Mouse (Mus musculus) midbrain, postnatal 0 days (tissue): Measurements from ENCODE around the gene Prss28. TPM values are rescaled to one million over a fixed set of nuclear protein-coding genes. Genes with fewer than 3 reads are reported as not detected.

ENCODE experiments used
- ATAC-seq: fragments of 200-750 bp; cut with Nextera tagmentation; 2 replicates; pipeline ENCODE4 v1.8.0; 2017; ENCODE audit warnings: moderate number of reproducible peaks, mild to moderate bottlenecking, moderate TSS enrichment, moderate library complexity; ENCODE audit not compliant: low FRiP score
- DNase-seq: peaks from one replicate; pipeline ENCODE4 v3.0.0-alpha.2; 2015; ENCODE audit warnings: low spot score
- H3K27ac ChIP-seq: fragments of 300-500 bp; sonication (generic); 2 replicates; pipeline ENCODE4 v1.5.1; 2014; ENCODE audit warnings: low read depth, mild to moderate bottlenecking, low read length, mixed read lengths
- H3K27me3 ChIP-seq: fragments of 300-500 bp; sonication (generic); 2 replicates; pipeline ENCODE4 v1.6.1; 2014; ENCODE audit warnings: low read length, control low read depth, mixed read lengths; ENCODE audit not compliant: insufficient read depth
- H3K36me3 ChIP-seq: fragments of 300-500 bp; sonication (generic); 2 replicates; pipeline ENCODE4 v1.6.1; 2014; ENCODE audit warnings: low read length, control low read depth, mixed read lengths; ENCODE audit not compliant: insufficient read depth
- H3K4me1 ChIP-seq: fragments of 300-500 bp; sonication (generic); 2 replicates; pipeline ENCODE4 v1.6.1; 2014; ENCODE audit warnings: mild to moderate bottlenecking, control low read depth, antibody characterized with exemption, low read length, mixed read lengths; ENCODE audit not compliant: insufficient read depth
- H3K4me2 ChIP-seq: fragments of 300-500 bp; sonication (generic); 2 replicates; pipeline ENCODE4 v1.6.1; 2014; ENCODE audit warnings: low read depth, mild to moderate bottlenecking, low read length, mixed read lengths; ENCODE audit not compliant: poor library complexity, severe bottlenecking
- H3K4me3 ChIP-seq: fragments of 300-500 bp; sonication (generic); 2 replicates; pipeline ENCODE4 v1.5.1; 2014; ENCODE audit warnings: low read depth, mild to moderate bottlenecking, low read length, moderate library complexity
- H3K9ac ChIP-seq: fragments of 300-500 bp; sonication (generic); replicated peaks from 2 replicates; pipeline ENCODE4 v1.6.1; 2014; ENCODE audit warnings: mild to moderate bottlenecking, low read length, moderate library complexity, mixed read lengths; ENCODE audit not compliant: poor library complexity, severe bottlenecking
- H3K9me3 ChIP-seq: fragments of 300-500 bp; sonication (generic); 2 replicates; pipeline ENCODE4 v1.6.1; 2016; ENCODE audit warnings: low read length, control low read depth
- CTCF ChIP-seq: IDR thresholded peaks from 2 replicates; pipeline ENCODE4 v1.5.1; 2016; ENCODE audit warnings: antibody characterized with exemption, mild to moderate bottlenecking
- WGBS: fragments of 180-500 bp; shearing (Covaris S2); extraction: QIAGEN DNeasy Blood & Tissue Kit; methylation state at CpG from one replicate; pipeline ENCODE4 v1.1.7; 2014; 5-methylcytosine and 5-hydroxymethylcytosine counted together
- polyA plus RNA-seq: library from polyadenylated mRNA; unstranded; fragments of >200 nt; fragmentation: Nextera tagmentation; extraction: Ambion mirVana; gene quantifications from 2 replicates; pipeline ENCODE4 v1.2.1, GENCODE M21; 2015
- total RNA-seq: library from RNA; depleted of rRNA; stranded (reverse); fragments of >200 nt; gene quantifications from 2 replicates; pipeline ENCODE4 v1.2.3, GENCODE M21; 2014; rRNA removed

Prss28 gene
- total and polyA plus RNA-seq, 2 experiments from 2014 or later, result not detected

DNA sequence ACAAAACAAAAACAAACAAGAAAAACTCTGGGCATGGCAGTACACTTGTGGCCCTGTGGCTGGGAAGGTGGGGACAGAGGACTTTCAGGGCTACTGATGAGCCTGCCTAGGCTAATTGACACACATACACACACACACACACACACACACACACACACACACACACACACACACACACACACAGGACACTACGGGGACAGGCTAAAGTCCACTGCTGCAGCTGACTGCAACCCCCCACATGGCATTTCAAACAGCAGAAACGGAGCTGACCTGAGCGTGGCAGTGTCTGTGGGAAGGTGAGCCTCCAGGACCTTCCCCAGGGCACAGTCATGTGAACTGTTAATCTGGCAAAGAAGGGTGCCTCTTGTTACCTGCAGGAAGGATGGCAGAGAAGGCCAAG is 33.0 kb downstream of the Prss28 start:
- WGBS, result 68% methylated on average over 3 of the region's 3 CpGs
- no peaks in the 10 kb centered on the region for H3K36me3 ChIP-seq
- H3K4me1 ChIP-seq, result no peaks in the 10 kb centered on the region
- no peak overlapping the region for H3K4me2 ChIP-seq
- DNase-seq (no peak), ATAC-seq (no peak)
- H3K27ac ChIP-seq, result no peak overlapping the region
- H3K9me3 ChIP-seq, result no peaks in the 10 kb centered on the region
- H3K27me3 ChIP-seq, result no peaks in the 10 kb centered on the region
- H3K9ac ChIP-seq, result no peak overlapping the region
- TF ChIP-seq CTCF, result no peak
- no peak overlapping the region for H3K4me3 ChIP-seq

DNA sequence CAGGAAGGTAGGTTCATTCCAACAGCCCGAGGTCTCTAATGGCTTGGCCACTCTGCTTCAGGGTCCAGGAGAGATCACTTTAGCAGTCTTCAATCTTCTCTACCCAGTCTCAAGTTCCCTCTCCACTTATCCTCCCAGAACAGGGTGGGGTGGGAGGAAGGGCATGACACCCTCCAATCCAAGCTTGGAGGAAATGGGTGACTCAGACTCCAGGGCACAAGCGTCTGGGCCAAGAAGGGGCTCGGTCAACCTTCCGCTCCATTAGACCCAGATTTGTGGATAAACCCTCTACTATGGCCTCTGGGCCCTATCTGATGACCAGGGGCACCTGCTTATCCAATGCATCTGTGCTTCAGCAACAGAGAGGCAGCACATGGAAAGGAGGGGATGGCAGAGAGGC is 37.0 kb downstream of the Prss28 start, which contains the start of gene Tpsab1:
Tpsab1 (minus strand) TSS at position 101 of the 400 bp plus-strand sequence.
- ATAC-seq, result no peak

DNA sequence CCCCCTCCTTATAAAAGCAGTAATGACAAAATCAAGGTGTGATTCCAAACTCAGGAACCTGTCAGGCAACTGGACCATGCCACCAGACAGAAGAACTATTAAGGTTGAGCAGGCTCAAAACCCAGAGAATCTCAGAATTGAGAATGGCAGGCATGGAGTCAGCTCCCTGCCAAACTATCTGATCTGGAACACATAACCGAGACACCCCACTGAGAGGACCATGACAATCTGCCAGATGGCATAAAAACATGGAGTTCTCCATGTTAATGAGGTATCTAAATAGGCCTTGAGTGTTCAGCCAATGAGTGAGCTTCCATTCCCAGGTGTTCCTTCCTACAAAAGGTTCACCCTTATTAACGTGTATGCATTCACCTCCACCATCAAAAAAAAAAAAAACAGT is 52.8 kb downstream of the Prss28 start:
- TF ChIP-seq CTCF, result no peak
- WGBS, result 65% methylated on average over 2 of the region's 2 CpGs
- no peak overlapping the region for H3K9ac ChIP-seq
- DNase-seq (no peak), ATAC-seq (no peak)
- no peak overlapping the region for H3K4me3 ChIP-seq
- H3K27ac ChIP-seq, result no peak overlapping the region
- H3K9me3 ChIP-seq, result no peaks in the 10 kb centered on the region
- no peaks in the 10 kb centered on the region for H3K4me1 ChIP-seq
- H3K27me3 ChIP-seq, result no peaks in the 10 kb centered on the region
- H3K4me2 ChIP-seq, result no peak overlapping the region
- no peaks in the 10 kb centered on the region for H3K36me3 ChIP-seq

More for the DNA sequence above, 37.0 kb downstream of the Prss28 start, which contains the start of gene Tpsab1:
- TF ChIP-seq CTCF, result no peak
- DNase-seq, result no peak
- Histone ChIP-seq H3K9ac (no peak within 1 kb of the TSS), H3K4me3 (no peak within 1 kb of the TSS), H3K27me3 (no peaks in the 10 kb centered on the region), H3K36me3 (no peaks in the 10 kb centered on the region), H3K27ac (no peak within 1 kb of the TSS), H3K4me2 (no peak within 1 kb of the TSS), H3K9me3 (no peaks in the 10 kb centered on the region), H3K4me1 (no peaks in the 10 kb centered on the region)
- 91% methylated on average over 4 of the region's 4 CpGs for WGBS

Other genes with a start within 250 kb of the Prss28 start
- gene Tmem204, start 225.1 kb upstream of the Prss28 start, total RNA-seq, result 11.1 and 11.2 TPM in 2 replicates
- gene Tmem204, start 225.1 kb upstream of the Prss28 start, polyA plus RNA-seq, result 8.2 and 8.3 TPM in 2 replicates
- 45.0 and 56.3 TPM in 2 replicates for gene Telo2, start 192.7 kb upstream of the Prss28 start, total RNA-seq
- gene Telo2, start 192.7 kb upstream of the Prss28 start, polyA plus RNA-seq, result 34.9 and 36.5 TPM in 2 replicates
- gene Ptx4, start 187.9 kb upstream of the Prss28 start, total RNA-seq, result 0.42 TPM in 1 of 2 replicates, not detected in the other
- 0.20 and 0.59 TPM in 2 replicates for gene Ptx4, start 187.9 kb upstream of the Prss28 start, polyA plus RNA-seq
- gene Clcn7, start 175.3 kb upstream of the Prss28 start, total RNA-seq, result 37.9 and 39.5 TPM in 2 replicates
- gene Clcn7, start 175.3 kb upstream of the Prss28 start, polyA plus RNA-seq, result 25.5 and 26.7 TPM in 2 replicates
- not detected in 2 replicates for gene Ccdc154, start 146.2 kb upstream of the Prss28 start, total RNA-seq
- gene Ccdc154, start 146.2 kb upstream of the Prss28 start, polyA plus RNA-seq, result not detected in 2 replicates
- gene Gm38655, start 133.2 kb upstream of the Prss28 start, total RNA-seq, result 0.57 TPM in 1 of 2 replicates, not detected in the other
- not detected in 2 replicates for gene Gm38655, start 133.2 kb upstream of the Prss28 start, polyA plus RNA-seq
- gene BC003965, start 124.1 kb upstream of the Prss28 start, total RNA-seq, result 16.8 and 17.9 TPM in 2 replicates
- 30.2 and 30.3 TPM in 2 replicates for gene BC003965, start 124.1 kb upstream of the Prss28 start, polyA plus RNA-seq
- 34.1 and 34.7 TPM in 2 replicates for gene Unkl, start 120.2 kb upstream of the Prss28 start, total RNA-seq
- gene Unkl, start 120.2 kb upstream of the Prss28 start, polyA plus RNA-seq, result 17.3 and 19.5 TPM in 2 replicates
- 97.2 and 104 TPM in 2 replicates for gene Gnptg, start 68.5 kb upstream of the Prss28 start, total RNA-seq
- gene Gnptg, start 68.5 kb upstream of the Prss28 start, polyA plus RNA-seq, result 127 and 134 TPM in 2 replicates
- 39.6 and 40.1 TPM in 2 replicates for gene Tsr3, start 68.5 kb upstream of the Prss28 start, total RNA-seq
- gene Tsr3, start 68.5 kb upstream of the Prss28 start, polyA plus RNA-seq, result 74.2 and 76.2 TPM in 2 replicates
- 94.2 and 98.4 TPM in 2 replicates for gene Baiap3, start 52.3 kb upstream of the Prss28 start, total RNA-seq
- 48.4 and 49.9 TPM in 2 replicates for gene Baiap3, start 52.3 kb upstream of the Prss28 start, polyA plus RNA-seq
- gene Ube2i, start 34.0 kb upstream of the Prss28 start, total RNA-seq, result 444 and 524 TPM in 2 replicates
- 401 and 432 TPM in 2 replicates for gene Ube2i, start 34.0 kb upstream of the Prss28 start, polyA plus RNA-seq
- not detected in 2 replicates for gene Prss34, start 10.3 kb upstream of the Prss28 start, total RNA-seq
- gene Prss34, start 10.3 kb upstream of the Prss28 start, polyA plus RNA-seq, result not detected in 2 replicates
- gene Prss29, start 10.0 kb downstream of the Prss28 start, total RNA-seq, result not detected in 2 replicates
- gene Prss29, start 10.0 kb downstream of the Prss28 start, polyA plus RNA-seq, result not detected in 2 replicates
- not detected in 2 replicates for gene Tpsab1, start 36.9 kb downstream of the Prss28 start, total RNA-seq
- gene Tpsab1, start 36.9 kb downstream of the Prss28 start, polyA plus RNA-seq, result not detected in 2 replicates
- gene Tpsb2, start 57.7 kb downstream of the Prss28 start, total RNA-seq, result 0.28 and 1.8 TPM in 2 replicates
- gene Tpsb2, start 57.7 kb downstream of the Prss28 start, polyA plus RNA-seq, result 0.60 and 1.0 TPM in 2 replicates
- gene Tpsg1, start 60.6 kb downstream of the Prss28 start, total RNA-seq, result not detected in 2 replicates
- gene Tpsg1, start 60.6 kb downstream of the Prss28 start, polyA plus RNA-seq, result 1.0 and 1.2 TPM in 2 replicates
- gene Cacna1h, start 125.1 kb downstream of the Prss28 start, total RNA-seq, result 117 and 164 TPM in 2 replicates
- 7.6 and 9.5 TPM in 2 replicates for gene Cacna1h, start 125.1 kb downstream of the Prss28 start, polyA plus RNA-seq
- 1.9 and 5.2 TPM in 2 replicates for gene Tekt4, start 146.0 kb downstream of the Prss28 start, total RNA-seq
- 2.1 and 2.3 TPM in 2 replicates for gene Tekt4, start 146.0 kb downstream of the Prss28 start, polyA plus RNA-seq
- 1.9 and 2.0 TPM in 2 replicates for gene Sstr5, start 188.6 kb downstream of the Prss28 start, total RNA-seq
- gene Sstr5, start 188.6 kb downstream of the Prss28 start, polyA plus RNA-seq, result 1.7 and 2.4 TPM in 2 replicates